Mouse (Mus musculus) retina, postnatal 7 days (tissue): ENCODE results near the gene Oog1.
"Not testable (repeated sequence)": the region's sequence is repeated elsewhere in the genome, so short reads cannot be mapped to it uniquely, and the experiment has no call there.

ENCODE experiments used
- DNase-seq: peaks from one replicate; pipeline ENCODE4 v3.0.0-alpha.2; 2012; ENCODE audit warnings: low read depth, low spot score

The Oog1 gene

GRCm38 (mm10) chr12:87602388-87602787, at the start of gene Oog1:
Gene Oog1 (plus strand): TSS chr12:87602688.
- DNase-seq: not testable (repeated sequence)

GRCm38 (mm10) chr12:87601388-87601787, 1.1 kb upstream of the Oog1 start:
- DNase-seq: not testable (repeated sequence)

- not testable (repeated sequence) for DNase-seq
Measured at GRCm38 (mm10) chr12:87618569-87618968, 16.1 kb downstream of the Oog1 start, which contains the start of gene Gm4027. Gene Gm4027 (plus strand): TSS chr12:87618869.

GRCm38 (mm10) chr12:87644520-87644919, 42.0 kb downstream of the Oog1 start, which contains the start of gene Gm16381:
Gene Gm16381 (minus strand): TSS chr12:87644620.
- DNase-seq: not testable (repeated sequence)

GRCm38 (mm10) chr12:87652916-87653703, 50.6 kb downstream of the Oog1 start:
- not testable (repeated sequence) for DNase-seq
